Mouse (Mus musculus) intestine, embryonic 14.5 days (tissue): ENCODE results near the gene Cd3g. TPM values are rescaled to one million over a fixed set of nuclear protein-coding genes. Genes with fewer than 3 reads are reported as not detected.

Source experiments
- ATAC-seq: fragments of 200-750 bp; cut with Nextera tagmentation; replicated peaks from 2 replicates; pipeline ENCODE4 v1.8.0; 2017; ENCODE audit warnings: low read depth, moderate number of reproducible peaks, moderate TSS enrichment, moderate library complexity; ENCODE audit not compliant: low FRiP score, low TSS enrichment
- DNase-seq: peaks from one replicate; pipeline ENCODE4 v3.0.0-alpha.2; 2018; ENCODE audit warnings: low spot score
- H3K27ac ChIP-seq: fragments of 300-500 bp; sonication (generic); 2 replicates; pipeline ENCODE4 v1.5.1; 2014; ENCODE audit warnings: low read depth, mild to moderate bottlenecking, control low read depth
- H3K27me3 ChIP-seq: fragments of 300-500 bp; sonication (generic); replicated peaks from 2 replicates; pipeline ENCODE4 v1.6.1; 2014; ENCODE audit warnings: low read length, control low read depth; ENCODE audit not compliant: control insufficient read depth, insufficient read depth
- H3K36me3 ChIP-seq: fragments of 300-500 bp; sonication (generic); 2 replicates; pipeline ENCODE4 v1.6.1; 2014; ENCODE audit warnings: low read length, control low read depth; ENCODE audit not compliant: control insufficient read depth, insufficient read depth
- H3K4me1 ChIP-seq: fragments of 300-500 bp; sonication (generic); replicated peaks from 2 replicates; pipeline ENCODE4 v1.6.1; 2014; ENCODE audit warnings: low read length, control low read depth, mixed read lengths; ENCODE audit not compliant: control insufficient read depth, insufficient read depth
- H3K4me2 ChIP-seq: fragments of 300-500 bp; sonication (generic); 2 replicates; pipeline ENCODE4 v1.6.1; 2014; ENCODE audit warnings: low read length
- H3K4me3 ChIP-seq: fragments of 300-500 bp; sonication (generic); 2 replicates; pipeline ENCODE4 v1.5.1; 2014; ENCODE audit warnings: low read depth, low read length, control low read depth, mixed read lengths
- H3K9ac ChIP-seq: fragments of 300-500 bp; sonication (generic); 2 replicates; pipeline ENCODE4 v1.6.1; 2014; ENCODE audit warnings: mild to moderate bottlenecking, low read length
- H3K9me3 ChIP-seq: fragments of 300-500 bp; sonication (generic); 2 replicates; pipeline ENCODE4 v1.6.1; 2016; ENCODE audit warnings: low read length, control low read depth; ENCODE audit not compliant: control insufficient read depth
- WGBS: fragments of 180-500 bp; shearing (Covaris S2); extraction: QIAGEN DNeasy Blood & Tissue Kit; methylation state at CpG from one replicate; pipeline ENCODE4 v1.1.7; 2014; 5-methylcytosine and 5-hydroxymethylcytosine counted together
- polyA plus RNA-seq: library from polyadenylated mRNA; unstranded; fragments of >200 nt; fragmentation: Nextera tagmentation; extraction: Ambion mirVana; gene quantifications from 2 replicates; pipeline ENCODE4 v1.2.1, GENCODE M21; 2014

The Cd3g gene
- polyA plus RNA-seq, 1 experiment from 2014 or later, result 0.55 TPM

DNA sequence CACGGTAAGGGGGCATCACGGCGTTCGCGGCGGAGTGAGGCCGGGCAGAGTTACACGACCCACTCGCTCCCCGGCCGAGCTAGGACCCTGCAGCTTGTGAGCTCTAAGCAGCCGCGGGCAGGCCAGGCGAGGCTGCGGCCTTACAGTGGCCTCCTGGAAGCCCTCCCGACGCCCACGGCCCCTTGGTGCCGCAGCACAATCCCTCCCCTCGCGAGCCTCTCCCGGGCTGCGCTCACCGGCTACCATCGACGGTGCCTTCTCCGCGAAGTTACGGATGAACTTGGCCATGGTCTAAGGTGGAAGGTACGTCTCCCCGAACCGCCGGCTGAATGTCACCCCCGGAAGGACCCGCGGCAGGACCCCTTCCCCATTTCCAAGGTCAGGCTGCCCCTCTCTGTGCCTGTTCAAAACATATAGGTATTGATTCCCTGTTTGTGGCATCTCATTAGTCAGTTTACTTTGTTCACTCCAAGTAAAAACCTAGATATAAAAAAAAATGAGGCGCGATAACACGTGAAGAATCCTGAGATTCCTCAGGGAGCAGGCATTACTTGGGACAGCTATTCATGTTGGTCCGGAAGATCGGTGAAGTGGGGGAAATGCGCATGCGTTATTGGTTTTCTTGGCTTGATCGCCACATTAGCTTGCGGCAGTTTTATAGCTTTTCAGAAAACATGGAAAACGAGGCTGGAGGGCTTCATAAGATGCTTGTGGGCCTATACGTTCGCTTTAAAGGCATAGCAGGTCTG lies 59.7 kb downstream of the Cd3g start, which contains the start of gene Atp5l:
Gene Atp5l (minus strand): TSS at position 369 of the 749 bp plus-strand sequence.
- peak within 1 kb of the TSS; percentile 84 for H3K4me2 ChIP-seq
- H3K27ac ChIP-seq, result peak within 1 kb of the TSS; percentile 72
- H3K9ac ChIP-seq, result peak within 1 kb of the TSS; percentile 76
- peak; percentile 94 for DNase-seq
- under 1% methylated on average over 48 of the region's 48 CpGs for WGBS
- no peaks in the 10 kb centered on the region for H3K27me3 ChIP-seq
- no peaks in the 10 kb centered on the region for H3K36me3 ChIP-seq
- peak; percentile 88 for ATAC-seq
- peak within 1 kb of the TSS; percentile 91 for H3K4me3 ChIP-seq
- H3K4me1 ChIP-seq, result peaks cover 8% of the 10 kb centered on the region
- H3K9me3 ChIP-seq, result no peaks in the 10 kb centered on the region

DNA sequence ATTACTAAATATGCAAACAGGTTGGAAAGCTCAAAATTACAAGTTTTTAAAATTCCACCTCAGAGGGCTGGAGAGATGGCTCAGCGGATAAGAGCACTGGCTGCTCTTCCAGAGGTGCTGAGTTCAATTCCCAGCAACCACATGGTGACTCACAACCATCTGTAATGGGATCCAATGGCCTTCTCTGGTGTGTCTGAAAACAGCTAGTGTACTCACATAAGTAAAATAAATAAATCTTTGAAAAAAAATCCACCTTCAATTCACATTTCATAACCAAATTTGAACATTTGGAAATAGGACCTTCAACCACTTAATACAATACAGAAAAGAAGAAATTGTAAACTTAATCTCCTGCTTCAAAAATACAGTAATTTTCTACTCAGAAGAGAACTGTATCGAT lies 60.6 kb downstream of the Cd3g start:
- Histone ChIP-seq H3K4me1 (peaks cover 17% of the 10 kb centered on the region), H3K4me2 (peak overlapping the region; percentile 84), H3K9ac (peak overlapping the region; percentile 76), H3K27me3 (no peaks in the 10 kb centered on the region), H3K9me3 (no peaks in the 10 kb centered on the region), H3K4me3 (peak overlapping the region; percentile 91), H3K36me3 (no peaks in the 10 kb centered on the region), H3K27ac (no peak overlapping the region)
- DNase-seq (no peak), ATAC-seq (no peak)
- 25% methylated on average over 2 of the region's 2 CpGs for WGBS

Other genes with a start within 250 kb of the Cd3g start
- gene Phldb1, start 245.2 kb downstream of the Cd3g start, polyA plus RNA-seq, result 21.4 and 22.6 TPM in 2 replicates
- gene Arcn1, start 212.6 kb downstream of the Cd3g start, polyA plus RNA-seq, result 188 and 192 TPM in 2 replicates
- 87.8 and 96.0 TPM in 2 replicates for gene Ift46, start 212.5 kb downstream of the Cd3g start, polyA plus RNA-seq
- 3.3 and 3.9 TPM in 2 replicates for gene Tmem25, start 181.1 kb downstream of the Cd3g start, polyA plus RNA-seq
- 1.5 and 2.7 TPM in 2 replicates for gene Ttc36, start 177.4 kb downstream of the Cd3g start, polyA plus RNA-seq
- 10.4 and 14.7 TPM in 2 replicates for gene Kmt2a, start 99.1 kb downstream of the Cd3g start, polyA plus RNA-seq
- gene Atp5l, start 59.7 kb downstream of the Cd3g start, polyA plus RNA-seq, result 722 and 905 TPM in 2 replicates
- gene Ube4a, start 14.8 kb downstream of the Cd3g start, polyA plus RNA-seq, result 28.0 and 31.3 TPM in 2 replicates
- gene Cd3d, start 1.4 kb upstream of the Cd3g start, polyA plus RNA-seq, result not detected in 2 replicates
- 0.49 TPM in 1 of 2 replicates, not detected in the other for gene Cd3e, start 29.2 kb upstream of the Cd3g start, polyA plus RNA-seq
- gene Mpzl2, start 59.4 kb upstream of the Cd3g start, polyA plus RNA-seq, result 26.7 and 27.0 TPM in 2 replicates
- gene Mpzl3, start 74.8 kb upstream of the Cd3g start, polyA plus RNA-seq, result 6.3 and 6.5 TPM in 2 replicates
- gene Jaml, start 98.8 kb upstream of the Cd3g start, polyA plus RNA-seq, result 42.7 and 49.4 TPM in 2 replicates
- 3.7 and 3.8 TPM in 2 replicates for gene Scn2b, start 137.4 kb upstream of the Cd3g start, polyA plus RNA-seq
- gene Scn4b, start 158.0 kb upstream of the Cd3g start, polyA plus RNA-seq, result not detected in 2 replicates
- 0.22 TPM in 1 of 2 replicates, not detected in the other for gene BC049352, start 201.6 kb upstream of the Cd3g start, polyA plus RNA-seq
- gene Tmprss4, start 223.7 kb upstream of the Cd3g start, polyA plus RNA-seq, result 22.3 and 23.2 TPM in 2 replicates